Mouse (Mus musculus) kidney, adult 2 months (tissue): ENCODE measurements around the gene Fut2. TPM values are rescaled to one million over a fixed set of nuclear protein-coding genes. Genes with fewer than 3 reads are reported as not detected.

ENCODE experiments used
- DNase-seq: peaks from one replicate; pipeline ENCODE4 v3.0.0; 2021
- H3K27ac ChIP-seq: fragments of 200-500 bp; 2 replicates; pipeline ENCODE4 v1.5.1; 2012; ENCODE audit warnings: low read depth, low read length, control low read depth, inconsistent platforms; ENCODE audit not compliant: insufficient read depth
- H3K27me3 ChIP-seq: fragments of 200-500 bp; replicated peaks from 2 replicates; pipeline ENCODE4 v1.6.1; 2012; ENCODE audit warnings: mild to moderate bottlenecking, moderate library complexity, low read length, inconsistent platforms; ENCODE audit not compliant: control insufficient read depth, insufficient read depth
- H3K36me3 ChIP-seq: fragments of 200-500 bp; 2 replicates; pipeline ENCODE4 v1.6.1; 2012; ENCODE audit warnings: mild to moderate bottlenecking, moderate library complexity, low read length, inconsistent platforms; ENCODE audit not compliant: control insufficient read depth, insufficient read depth
- H3K4me1 ChIP-seq: fragments of 200-500 bp; 2 replicates; pipeline ENCODE4 v1.6.1; 2011; ENCODE audit warnings: low read length; ENCODE audit not compliant: control insufficient read depth, insufficient read depth
- H3K4me3 ChIP-seq: fragments of 200-500 bp; 2 replicates; pipeline ENCODE4 v1.5.1; 2011; ENCODE audit warnings: mild to moderate bottlenecking, low read depth, low read length, control low read depth; ENCODE audit not compliant: insufficient read depth
- CTCF ChIP-seq: fragments of 200-500 bp; conservative IDR thresholded peaks from 2 replicates; pipeline ENCODE4 v1.5.1; 2011; ENCODE audit warnings: low read depth, mild to moderate bottlenecking, control low read depth, low read length, moderate library complexity, mixed read lengths; ENCODE audit not compliant: insufficient read depth, insufficient read length
- POLR2A ChIP-seq: fragments of 200-500 bp; IDR thresholded peaks from one replicate; pipeline ENCODE4 v1.6.1; 2011; ENCODE audit warnings: low read depth, low read length, control low read depth
- WGBS: fragments of 180-500 bp; shearing (Covaris S2); methylation state at CpG from one replicate; pipeline ENCODE4 v1.1.7; 2018; 5-methylcytosine and 5-hydroxymethylcytosine counted together
- polyA plus RNA-seq: library from polyadenylated mRNA; depleted of rRNA; stranded (reverse); fragments of >200 nt; gene quantifications from 2 replicates; pipeline ENCODE4 v1.2.3, GENCODE M21; 2012

The Fut2 gene
- polyA plus RNA-seq, 1 experiment, result not detected

- peak; percentile 81 for TF ChIP-seq CTCF
- TF ChIP-seq POLR2A, result no peak
- 2% methylated on average over 105 of the region's 105 CpGs for WGBS
- no peaks in the 10 kb centered on the region; the same call in 1 of the 2 replicates for H3K27me3 ChIP-seq
- H3K4me3 ChIP-seq, result peak overlapping the region; percentile 52
- peak; percentile 92 for DNase-seq
- H3K36me3 ChIP-seq, result no peaks in the 10 kb centered on the region
- H3K27ac ChIP-seq, result 0 out of 2 replicates have a peak overlapping the region, but pooled peaks have one; percentile 47
- no peaks in the 10 kb centered on the region for H3K4me1 ChIP-seq
Observed at GRCm38 (mm10) chr7:45628364-45629294, 37.6 kb downstream of the Fut2 start.

GRCm38 (mm10) chr7:45627261-45627660 lies 38.9 kb downstream of the Fut2 start, which contains the start of gene Rasip1:
TSS of gene Rasip1 (plus strand) at chr7:45627488.
- H3K36me3 ChIP-seq, result no peaks in the 10 kb centered on the region
- TF ChIP-seq CTCF (no peak), POLR2A (peak; percentile 50)
- WGBS, result 71% methylated on average over 9 of the region's 9 CpGs
- no peaks in the 10 kb centered on the region; the same call in 1 of the 2 replicates for H3K27me3 ChIP-seq
- H3K27ac ChIP-seq, result peak within 1 kb of the TSS; percentile 65
- DNase-seq, result peak; percentile 79
- peak within 1 kb of the TSS; percentile 52 for H3K4me3 ChIP-seq
- H3K4me1 ChIP-seq, result no peaks in the 10 kb centered on the region

- Histone ChIP-seq H3K27me3 (no peaks in the 10 kb centered on the region), H3K4me1 (no peaks in the 10 kb centered on the region), H3K4me3 (peak overlapping the region; percentile 52; the same call in 1 of the 2 replicates), H3K36me3 (no peaks in the 10 kb centered on the region), H3K27ac (peak overlapping the region; percentile 65)
- no peak for DNase-seq
- TF ChIP-seq CTCF, result no peak
- no peak for TF ChIP-seq POLR2A
- 83% methylated on average over 7 of the region's 7 CpGs for WGBS
Observed at GRCm38 (mm10) chr7:45626571-45627076, 39.6 kb downstream of the Fut2 start.

- Histone ChIP-seq H3K27me3 (no peaks in the 10 kb centered on the region), H3K27ac (no peak overlapping the region), H3K36me3 (no peaks in the 10 kb centered on the region), H3K4me3 (no peak overlapping the region), H3K4me1 (no peaks in the 10 kb centered on the region)
- TF ChIP-seq POLR2A (no peak), CTCF (no peak)
- WGBS, result 89% methylated on average over 8 of the region's 8 CpGs
- DNase-seq, result no peak
Observed at GRCm38 (mm10) chr7:45625481-45625880, 40.7 kb downstream of the Fut2 start.

- 52% methylated on average over 3 of the region's 3 CpGs for WGBS
- H3K4me1 ChIP-seq, result no peaks in the 10 kb centered on the region
- H3K36me3 ChIP-seq, result no peaks in the 10 kb centered on the region
- H3K27me3 ChIP-seq, result no peaks in the 10 kb centered on the region
- H3K27ac ChIP-seq, result no peak overlapping the region
- TF ChIP-seq POLR2A, result no peak
- no peak for TF ChIP-seq CTCF
- no peak overlapping the region for H3K4me3 ChIP-seq
- DNase-seq, result peak; percentile 52
Observed at GRCm38 (mm10) chr7:45624718-45625117, 41.5 kb downstream of the Fut2 start.

- no peaks in the 10 kb centered on the region for H3K36me3 ChIP-seq
- no peak for TF ChIP-seq CTCF
- no peak for TF ChIP-seq POLR2A
- 94% methylated on average over 11 of the region's 11 CpGs for WGBS
- H3K27ac ChIP-seq, result no peak overlapping the region
- no peak for DNase-seq
- no peaks in the 10 kb centered on the region for H3K27me3 ChIP-seq
- no peak overlapping the region for H3K4me3 ChIP-seq
- H3K4me1 ChIP-seq, result no peaks in the 10 kb centered on the region
Observed at GRCm38 (mm10) chr7:45623507-45623906, 42.7 kb downstream of the Fut2 start.

- DNase-seq, result peak; percentile 65
- WGBS, result 39% methylated on average over 9 of the region's 9 CpGs
- no peak within 1 kb of the TSS for H3K27ac ChIP-seq
- H3K4me1 ChIP-seq, result no peaks in the 10 kb centered on the region
- H3K36me3 ChIP-seq, result no peaks in the 10 kb centered on the region
- no peak within 1 kb of the TSS for H3K4me3 ChIP-seq
- TF ChIP-seq CTCF, result no peak
- TF ChIP-seq POLR2A, result no peak
- H3K27me3 ChIP-seq, result no peaks in the 10 kb centered on the region
Observed at GRCm38 (mm10) chr7:45621443-45621842, 44.8 kb downstream of the Fut2 start, which contains the start of gene Izumo1. TSS of gene Izumo1 (plus strand) at chr7:45621811.
